Mouse (Mus musculus) lung, postnatal 4 days (tissue): ENCODE data around the gene Zkscan17.

Experiments used
- DNase-seq, 2 experiments: peaks; one replicate each; pipeline ENCODE4 v3.0.0; 2021

Gene Zkscan17

DNA sequence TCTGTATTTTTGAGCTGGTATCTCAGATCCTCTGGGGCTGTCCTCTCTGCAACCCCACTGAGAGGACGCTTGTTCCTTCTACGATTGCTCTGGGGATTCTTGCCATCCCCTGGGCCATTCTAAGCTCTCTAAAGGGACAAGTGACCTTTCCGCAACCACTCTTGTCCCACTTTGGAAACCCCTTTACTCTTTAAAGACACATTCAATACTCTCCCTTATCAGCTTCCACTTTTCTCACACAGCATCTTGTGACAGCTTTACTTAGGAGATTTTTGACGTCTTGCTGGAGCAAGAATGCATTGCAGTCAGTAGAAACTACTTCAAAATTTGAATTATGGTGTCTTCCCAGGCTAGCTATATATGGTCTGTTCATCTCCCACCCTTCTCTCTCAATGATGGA lies 75.5 kb downstream of the Zkscan17 start, which contains the start of gene Snap47:
Gene Snap47 (minus strand): TSS at position 101 of the 400 bp plus-strand sequence.
- DNase-seq, result no peak

DNA sequence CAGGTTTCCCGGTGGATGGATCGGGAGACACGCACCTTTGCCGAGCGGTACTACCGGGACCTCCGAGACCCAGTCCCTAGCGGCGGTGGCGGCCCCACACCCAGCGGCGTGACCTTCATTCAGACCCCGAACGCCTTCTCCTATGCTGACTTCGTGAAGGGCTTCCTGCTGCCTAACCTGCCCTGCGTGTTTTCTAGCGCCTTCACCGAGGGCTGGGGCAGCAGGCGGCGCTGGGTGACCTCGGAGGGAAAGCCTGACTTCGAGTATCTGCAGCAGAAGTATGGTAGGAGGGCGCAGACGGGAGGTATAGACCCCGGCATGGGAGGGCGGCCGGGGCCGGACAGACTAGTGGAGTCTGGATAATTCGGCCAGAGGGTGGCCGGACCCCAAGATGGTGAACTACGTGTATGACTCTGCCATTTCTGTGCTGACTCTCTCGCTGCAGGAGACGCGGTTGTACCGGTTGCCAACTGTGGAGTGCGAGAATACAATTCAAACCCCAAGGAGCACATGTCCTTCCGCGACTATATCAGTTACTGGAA lies 76.2 kb downstream of the Zkscan17 start:
- no peak for DNase-seq

DNA sequence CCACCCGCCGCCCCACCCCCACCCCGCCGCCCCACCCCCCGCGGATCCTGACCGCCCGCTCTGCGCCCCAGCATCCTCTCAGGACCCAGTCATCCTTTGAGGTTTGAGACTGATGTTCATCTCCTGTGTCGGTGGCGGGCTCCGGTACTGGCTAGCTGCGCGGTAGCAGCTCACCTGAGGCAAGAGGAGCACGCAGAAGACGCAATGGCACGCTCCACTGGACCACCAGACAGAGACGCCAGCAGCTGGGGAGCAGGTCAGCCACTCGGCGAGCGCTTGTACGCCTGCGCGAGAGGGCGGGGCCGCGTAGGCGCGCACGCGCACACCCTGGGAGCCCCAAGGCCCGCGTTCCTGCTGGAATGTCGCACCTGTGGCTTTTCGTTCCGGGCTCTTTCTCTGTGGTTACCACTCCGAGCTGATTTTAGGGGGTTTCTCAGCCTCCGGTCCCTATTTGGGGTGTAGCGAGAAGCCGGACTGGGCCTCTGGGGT lies 76.8 kb downstream of the Zkscan17 start, which contains the start of gene Jmjd4:
Gene Jmjd4 (plus strand): TSS at position 305 of the 489 bp plus-strand sequence.
- peak; percentile 93 to 95 for DNase-seq

DNA sequence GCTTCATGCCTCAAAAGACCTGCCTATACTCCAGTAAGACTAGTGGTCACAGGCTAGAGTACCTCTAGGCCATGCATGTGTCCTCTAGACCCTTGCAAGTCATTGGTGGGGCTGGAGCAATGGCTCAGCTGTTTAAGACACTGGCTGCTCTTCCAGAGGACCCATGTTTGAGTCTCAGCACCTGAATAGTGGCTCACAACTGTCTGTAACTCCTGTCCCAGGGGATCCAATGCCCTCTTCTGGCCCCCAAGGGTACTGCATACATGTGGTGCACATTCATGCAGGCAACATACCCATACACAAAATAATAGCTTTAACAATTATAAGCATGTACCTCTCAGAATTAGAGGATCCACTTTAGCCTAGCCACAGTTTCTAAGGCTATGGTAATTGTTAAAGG lies 83.4 kb downstream of the Zkscan17 start:
- no peak for DNase-seq

DNA sequence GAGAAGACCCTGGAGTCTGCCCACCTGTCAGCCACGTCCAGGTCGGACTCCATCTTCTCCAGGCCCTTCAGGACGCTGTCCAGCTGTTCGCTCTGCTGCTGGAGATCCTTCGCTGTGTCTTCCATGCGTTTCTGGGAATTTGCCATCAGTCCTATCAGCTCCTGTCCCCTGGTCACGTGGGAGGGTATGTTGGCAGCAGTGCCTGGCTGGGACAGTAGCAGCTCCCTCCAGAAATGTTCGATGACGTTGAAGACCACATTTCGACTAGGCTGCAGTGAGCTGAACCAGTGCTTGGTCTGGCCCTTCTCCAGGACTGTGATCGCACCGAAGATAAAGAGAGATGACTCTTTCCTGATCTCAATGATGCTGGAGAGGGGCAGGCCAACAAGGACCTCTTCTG lies 88.6 kb downstream of the Zkscan17 start:
- DNase-seq, result no peak
